Mouse (Mus musculus): ENCODE results near the gene 8030474K03Rik.
A peak's percentile ranks its signal among the peaks of the same experiment; 100 is the strongest.
"Not testable (repeated sequence)": the region's sequence is repeated elsewhere in the genome, so short reads cannot be mapped to it uniquely, and the experiment has no call there.

The 8030474K03Rik gene

DNA sequence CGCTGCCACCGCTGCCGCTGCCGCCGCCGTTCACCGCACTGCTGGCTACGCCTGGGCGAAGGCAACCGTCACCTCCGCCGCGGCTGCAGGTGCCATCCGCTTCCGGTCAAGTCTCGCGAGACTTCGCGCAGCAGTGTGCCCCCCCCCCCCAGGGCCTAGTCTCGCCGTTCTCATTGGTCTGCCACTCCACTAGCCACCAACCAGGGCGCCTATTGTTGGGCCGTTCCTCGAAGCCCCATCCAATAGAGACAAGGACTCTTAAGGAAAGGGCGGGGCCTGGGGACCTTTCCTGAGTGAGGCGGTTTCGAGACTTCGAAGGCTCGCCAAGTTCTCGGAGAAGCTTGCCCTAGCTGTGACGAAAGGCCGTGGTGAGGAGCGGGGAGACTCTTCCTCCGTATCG, at the start of gene 8030474K03Rik, which contains the start of gene Gm4779:
TSS of gene 8030474K03Rik (plus strand) at position 315 of the 400 bp plus-strand sequence.
TSS of gene Gm4779 (minus strand) at position 82 of the 400 bp plus-strand sequence.
- no peak for DNase-seq (ENCODE audit: low spot score)

DNA sequence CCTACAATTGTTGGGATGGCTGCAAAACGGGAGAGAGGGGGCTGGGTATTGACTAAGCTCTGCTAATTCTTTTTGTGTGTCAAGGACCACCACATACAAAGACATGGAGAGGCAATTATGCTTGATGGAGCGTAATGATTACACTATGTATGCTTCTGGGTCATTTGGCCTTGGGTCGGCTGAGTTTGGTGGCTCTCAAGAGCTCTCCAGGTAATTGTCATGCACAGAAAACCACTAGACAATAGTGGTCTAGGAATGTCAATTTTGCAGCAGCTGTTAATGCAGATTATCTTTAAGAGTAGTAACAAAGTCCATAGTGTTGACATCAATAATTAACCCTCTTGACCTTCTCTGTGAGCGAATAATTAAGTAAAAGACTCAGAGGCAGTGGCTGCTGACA, 44.3 kb upstream of the 8030474K03Rik start:
- DNase-seq (ENCODE audit: low spot score), result no peak

DNA sequence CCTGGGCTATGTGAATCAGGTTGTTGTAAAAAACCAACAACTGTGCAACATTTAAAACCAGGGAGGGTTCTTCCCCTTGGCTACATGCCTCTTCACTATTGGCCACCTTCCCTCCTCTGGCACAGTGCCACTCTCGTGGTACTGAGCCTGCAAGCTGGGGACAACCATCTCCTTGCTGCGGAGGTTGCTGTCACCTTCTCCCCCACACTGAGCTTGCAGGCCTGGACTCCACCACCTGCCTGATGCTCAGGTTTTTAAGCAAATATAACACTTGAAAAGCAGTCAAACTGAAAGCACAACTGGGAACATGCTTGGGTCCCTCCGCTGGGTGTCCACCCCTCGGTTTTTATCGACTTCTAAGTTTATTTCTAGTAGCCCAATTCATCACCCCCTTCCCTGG, 40.0 kb upstream of the 8030474K03Rik start:
- no peak for DNase-seq (ENCODE audit: low spot score)

DNA sequence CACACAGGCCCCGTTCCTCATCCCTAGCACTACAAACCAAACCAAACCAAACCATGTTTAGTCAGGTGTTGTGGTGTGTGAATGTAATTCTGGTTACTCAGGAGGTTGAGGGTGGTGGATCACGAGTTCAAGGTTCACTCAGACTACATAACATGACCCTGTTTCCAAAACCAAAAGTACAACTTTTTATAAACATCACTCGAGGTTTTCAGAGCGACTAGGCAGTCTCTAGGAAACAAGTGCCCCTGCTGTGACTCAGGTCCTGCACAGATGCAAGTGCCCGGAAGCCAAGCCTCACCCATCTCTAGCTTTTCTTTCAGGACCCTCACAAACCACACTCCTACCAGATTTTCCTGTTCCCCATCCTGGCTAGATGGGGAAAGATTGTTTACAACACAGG, 29.8 kb upstream of the 8030474K03Rik start:
- no peak for DNase-seq (ENCODE audit: low spot score)

DNA sequence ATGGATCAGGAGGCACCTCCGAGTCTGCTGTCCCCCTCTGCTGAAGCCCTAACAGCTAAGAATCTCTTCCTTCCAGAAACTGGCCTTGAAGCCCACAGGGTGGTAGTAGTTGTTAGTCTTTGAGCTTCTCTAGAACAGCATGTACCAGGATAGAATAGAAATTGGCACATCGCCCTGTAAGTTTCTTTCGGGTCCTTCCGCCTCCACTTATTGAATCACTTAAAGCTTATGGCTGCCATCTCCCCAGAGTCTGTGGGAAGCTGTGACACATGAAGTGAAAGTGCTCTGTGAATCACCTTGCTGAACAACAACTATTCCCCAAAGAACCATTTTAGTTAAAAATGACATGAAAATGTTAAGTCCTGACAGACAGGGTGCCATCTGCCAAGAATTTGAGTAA, 29.3 kb upstream of the 8030474K03Rik start:
- DNase-seq (ENCODE audit: low spot score), result no peak

DNA sequence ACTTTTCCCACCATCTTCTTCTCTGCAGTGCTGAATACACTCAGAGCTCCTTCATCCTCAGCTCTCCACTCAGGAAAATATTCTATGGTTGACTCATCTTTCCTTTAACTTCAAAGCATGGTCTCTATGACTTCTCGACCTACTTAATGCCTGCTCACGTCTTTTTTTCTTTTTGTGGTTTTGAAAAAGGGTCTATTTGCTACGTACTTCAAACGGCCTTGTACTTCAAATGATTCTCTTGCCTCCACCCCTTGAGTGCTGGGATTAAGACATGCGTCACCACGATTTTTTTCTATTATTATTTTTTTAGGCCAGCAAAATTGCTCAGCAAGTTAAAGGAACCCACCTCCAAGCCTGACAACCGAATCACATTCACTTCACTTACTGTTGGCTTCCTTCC, 27.2 kb upstream of the 8030474K03Rik start:
- DNase-seq (ENCODE audit: low spot score), result no peak

DNA sequence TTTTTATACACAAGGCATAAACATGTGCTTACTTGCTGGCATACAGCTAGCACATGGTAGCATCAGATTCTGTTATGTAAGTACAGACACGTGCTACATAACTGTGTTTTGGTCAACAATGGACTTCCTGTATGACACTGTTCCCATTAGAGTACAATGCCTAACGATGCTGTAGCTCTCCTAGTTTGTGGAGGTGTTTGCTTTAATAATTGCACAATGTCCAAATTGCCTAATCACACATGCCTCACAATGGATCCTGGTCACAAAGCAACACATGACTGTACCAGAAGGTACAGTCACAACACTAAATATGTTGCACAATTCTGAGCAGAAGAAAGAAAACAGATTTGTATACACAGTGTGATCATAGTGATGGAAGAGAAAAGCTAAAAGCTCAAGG, 25.0 kb upstream of the 8030474K03Rik start:
- no peak for DNase-seq (ENCODE audit: low spot score)

DNA sequence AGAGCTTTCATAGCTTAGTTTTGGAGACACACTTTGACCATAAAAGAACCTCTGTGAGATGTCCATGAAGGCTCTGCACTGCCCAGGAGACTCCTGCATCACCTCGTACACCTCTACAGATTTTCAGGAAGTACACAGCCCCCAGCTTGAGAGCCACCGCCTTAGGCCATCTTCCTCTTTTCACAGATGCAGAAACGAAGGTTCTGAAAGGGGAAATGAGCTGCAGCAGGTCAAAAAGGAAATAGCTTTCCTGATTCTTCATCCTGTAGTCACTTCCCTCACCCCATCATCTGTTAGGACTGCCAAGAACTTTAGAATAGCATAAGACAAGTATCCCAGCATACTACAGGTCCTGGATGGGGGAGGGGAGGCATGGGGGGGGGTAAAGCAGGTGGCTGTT, 24.1 kb upstream of the 8030474K03Rik start:
- no peak for DNase-seq (ENCODE audit: low spot score)

DNA sequence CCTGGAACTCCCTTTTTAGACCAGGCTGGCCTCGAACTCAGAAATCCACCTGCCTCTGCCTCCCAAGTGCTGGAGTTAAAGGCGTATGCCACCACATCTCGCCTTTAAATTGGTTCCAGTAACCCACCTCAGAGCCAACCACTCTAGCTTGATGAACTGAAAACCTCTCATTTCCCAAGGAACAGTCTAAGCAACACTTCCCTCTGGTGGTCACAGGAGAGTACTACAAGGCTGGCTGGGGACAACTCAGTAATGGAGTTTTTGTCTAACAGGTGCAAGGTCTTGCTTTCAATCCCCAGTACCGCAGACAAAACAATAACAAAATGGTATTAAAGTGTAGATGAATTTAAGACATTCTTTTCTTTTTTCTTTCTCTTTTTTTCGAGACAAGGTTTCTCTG, 22.4 kb upstream of the 8030474K03Rik start:
- peak; percentile 63 for DNase-seq (ENCODE audit: low spot score)

DNA sequence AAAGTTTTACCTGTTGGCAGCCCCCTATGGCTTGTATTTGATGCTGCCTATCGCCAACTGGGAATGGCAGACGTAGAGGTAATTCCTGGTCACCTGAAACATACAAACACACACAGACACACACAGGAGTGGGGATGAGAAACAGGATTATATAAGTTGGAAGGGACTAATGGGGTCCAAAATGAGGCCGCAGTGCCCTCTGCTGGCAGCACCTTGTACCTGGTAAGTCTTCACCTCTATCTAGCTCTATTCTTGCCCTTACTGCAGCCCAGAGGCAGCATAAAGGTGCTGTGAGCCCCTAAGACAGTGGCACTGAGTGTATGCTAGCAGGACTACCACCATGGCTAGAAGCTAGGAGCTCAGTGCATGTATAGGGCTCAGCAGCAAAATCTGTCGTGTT, 2.9 kb upstream of the 8030474K03Rik start:
- peak; percentile 42 for DNase-seq (ENCODE audit: low spot score)

DNA sequence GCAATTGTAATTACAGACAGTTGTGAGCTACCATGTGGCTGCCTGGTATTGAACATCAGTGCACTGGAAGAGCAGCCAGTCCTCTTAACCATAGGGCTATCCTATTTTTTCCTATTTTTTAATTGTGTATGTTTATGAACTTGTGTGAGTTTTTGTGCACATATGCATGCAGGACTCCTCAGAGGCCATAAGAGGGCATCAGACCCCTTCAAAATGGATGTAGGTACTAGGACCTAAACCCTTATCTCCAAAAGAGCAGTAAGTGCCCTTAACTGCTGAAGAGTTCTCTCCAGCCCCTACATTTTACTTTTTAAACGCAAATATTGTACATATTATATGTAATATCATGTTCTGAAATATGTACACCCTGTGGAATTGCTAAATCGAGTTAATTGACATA, 11.1 kb downstream of the 8030474K03Rik start:
- peak; percentile 60 for DNase-seq (ENCODE audit: low spot score)

DNA sequence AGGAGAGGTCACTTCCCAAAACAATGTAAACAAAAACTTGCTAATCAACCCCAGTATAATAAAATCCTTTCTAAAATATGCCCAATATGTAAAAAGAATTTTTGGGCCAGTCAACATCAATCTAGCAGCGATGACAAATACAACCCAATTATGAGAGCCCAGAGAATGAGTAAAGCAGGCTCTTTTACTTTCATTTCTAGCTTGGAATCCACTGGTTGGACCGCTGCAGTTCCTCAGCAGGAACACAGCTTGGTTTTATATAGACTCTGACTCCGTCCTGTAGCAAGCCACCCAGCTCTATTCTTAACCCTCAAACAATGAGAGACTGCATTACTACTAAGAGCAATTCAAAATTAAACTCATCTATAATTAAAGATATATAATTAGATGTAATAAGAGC, 17.3 kb downstream of the 8030474K03Rik start:
- no peak for DNase-seq (ENCODE audit: low spot score)

DNA sequence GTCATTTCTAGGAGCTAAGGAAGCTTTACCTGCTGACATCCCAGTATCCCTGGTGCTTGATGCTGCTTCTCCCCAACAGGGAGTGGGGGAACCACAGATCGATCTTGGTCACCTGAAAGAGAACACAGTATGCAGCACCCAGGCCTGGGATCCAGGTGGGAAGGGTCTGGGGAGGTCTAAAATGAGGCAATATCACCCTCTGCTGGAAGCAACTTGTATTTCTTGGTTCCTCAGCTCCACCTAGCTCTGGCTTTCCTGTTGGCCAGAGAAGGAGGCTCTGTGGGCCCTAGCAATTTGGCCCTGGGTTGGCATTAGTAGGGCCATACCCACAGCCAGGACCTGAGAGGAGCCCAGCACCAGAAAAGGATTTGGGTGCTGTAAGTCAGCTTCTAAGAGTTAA, 24.7 kb downstream of the 8030474K03Rik start:
- peak; percentile 16 for DNase-seq (ENCODE audit: low spot score)

DNA sequence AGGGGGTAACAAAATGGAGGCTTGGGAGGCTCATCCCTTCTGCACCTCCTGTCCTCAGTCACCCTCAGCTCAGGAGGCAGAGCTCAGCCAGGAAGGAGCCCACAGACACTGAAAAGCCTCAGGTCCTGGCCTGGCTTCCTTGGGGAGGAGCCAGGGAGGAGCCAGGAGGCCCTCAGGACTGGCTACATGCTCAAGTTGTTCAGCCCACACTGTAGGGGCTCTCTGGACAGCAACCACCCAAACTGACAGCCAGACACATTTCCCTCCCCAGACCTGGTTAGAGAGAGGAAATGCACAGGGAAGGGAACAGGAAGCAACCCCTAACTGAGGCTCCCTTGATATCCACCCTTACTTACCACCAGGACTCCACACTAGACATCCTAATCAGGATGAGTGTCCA, 25.5 kb downstream of the 8030474K03Rik start:
- not testable (repeated sequence) for DNase-seq (ENCODE audit: low spot score)

DNA sequence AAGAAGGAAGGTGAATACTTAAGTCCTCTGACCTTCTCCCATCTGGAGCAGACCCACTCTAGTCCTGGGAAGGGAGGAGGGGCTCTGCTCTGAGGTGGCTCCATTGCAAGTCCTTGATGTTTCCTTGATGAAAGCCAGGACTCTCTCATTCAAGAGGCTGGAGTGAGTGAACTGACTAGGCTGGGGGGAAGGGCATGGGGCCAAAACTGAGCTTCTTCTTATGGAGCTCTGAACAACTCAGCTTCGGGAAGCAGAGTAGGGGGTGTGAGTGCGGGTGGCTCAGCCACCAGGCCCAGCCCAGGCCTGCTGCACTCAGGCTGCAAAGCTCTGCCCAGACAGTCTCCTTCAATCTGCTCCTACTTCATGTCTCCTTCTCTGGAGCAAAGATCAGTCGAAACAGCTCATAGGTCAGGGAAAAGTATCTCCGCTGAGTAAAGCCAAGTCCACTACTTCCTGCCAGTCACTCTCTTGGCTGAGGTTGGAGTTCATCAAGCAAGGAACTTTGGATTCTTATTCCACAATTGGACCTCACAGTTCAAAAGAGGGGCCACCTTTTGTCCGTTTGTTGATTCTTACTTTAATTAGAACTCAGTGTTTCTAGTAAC, 52.8 kb downstream of the 8030474K03Rik start:
- DNase-seq (ENCODE audit: low spot score), result peak; percentile 57
